Mouse (Mus musculus) adrenal gland (tissue): ENCODE measurements around the gene Tyk2.

Source experiments
- intact Hi-C: fragments of 180-260 bp; cut with DNase I; formaldehyde crosslinking; loops from one replicate; pipeline ENCODE4 v1.15.1; 2025

Gene Tyk2

GRCm38 (mm10) chr9:21117073-21117472, 14.0 kb downstream of the Tyk2 start:
- intact Hi-C loops: no loop called here

- intact Hi-C loops: no loop called here
Measured at GRCm38 (mm10) chr9:21115105-21115504, 15.9 kb downstream of the Tyk2 start.

GRCm38 (mm10) chr9:21114190-21114589, 16.9 kb downstream of the Tyk2 start:
- intact Hi-C loops: no loop called here

DNA sequence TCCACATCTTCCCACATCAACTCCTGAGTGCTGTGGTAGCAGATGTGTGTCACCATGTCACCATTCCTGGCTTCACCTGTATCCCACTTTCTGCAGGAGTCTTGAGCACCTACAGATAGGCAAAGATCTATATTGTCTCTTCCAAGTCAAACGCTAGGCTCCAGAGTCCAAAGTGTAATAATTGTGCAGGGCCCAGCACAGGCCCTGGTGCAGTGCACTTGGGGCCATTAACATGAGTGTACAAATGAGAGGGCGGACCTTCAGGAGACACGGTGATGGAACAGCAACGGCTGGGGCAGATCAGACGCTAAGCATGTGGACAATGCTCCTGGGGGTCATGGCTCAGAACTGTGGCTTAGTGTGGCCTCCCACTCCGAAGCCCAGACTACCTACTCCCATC, 17.3 kb downstream of the Tyk2 start:
- intact Hi-C loops: no loop called here

DNA sequence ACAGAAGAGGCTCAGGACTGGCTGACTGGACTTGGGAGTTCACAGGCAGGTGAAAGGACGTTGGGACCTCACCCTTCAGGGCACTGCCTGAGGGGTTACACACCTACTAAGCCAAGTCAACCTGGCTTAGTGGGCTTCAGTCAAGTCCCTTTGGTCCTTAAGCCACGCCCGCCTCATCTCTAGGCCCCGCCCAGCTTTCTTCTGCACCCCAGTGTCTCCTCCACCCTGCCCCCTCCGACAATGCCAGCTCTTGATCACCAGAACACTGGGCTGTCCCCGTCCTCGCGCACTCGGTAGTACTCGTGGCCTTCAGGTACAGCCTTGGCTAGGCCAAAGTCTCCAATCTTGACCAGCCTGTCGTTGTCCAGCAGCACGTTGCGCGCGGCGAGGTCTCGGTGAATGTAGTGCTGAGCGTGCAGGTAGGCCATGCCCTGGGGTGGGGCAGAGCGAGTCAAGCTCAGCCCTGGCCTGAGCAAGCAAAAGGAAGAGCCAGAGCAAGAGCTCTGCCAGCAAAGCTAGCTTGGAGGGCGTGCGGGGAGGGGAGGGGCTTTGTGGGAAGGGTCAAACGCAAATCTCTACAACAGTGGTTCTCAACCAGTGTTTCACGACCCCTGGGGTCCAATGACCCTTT, 23.3 kb downstream of the Tyk2 start:
- intact Hi-C loops: no loop called here

DNA sequence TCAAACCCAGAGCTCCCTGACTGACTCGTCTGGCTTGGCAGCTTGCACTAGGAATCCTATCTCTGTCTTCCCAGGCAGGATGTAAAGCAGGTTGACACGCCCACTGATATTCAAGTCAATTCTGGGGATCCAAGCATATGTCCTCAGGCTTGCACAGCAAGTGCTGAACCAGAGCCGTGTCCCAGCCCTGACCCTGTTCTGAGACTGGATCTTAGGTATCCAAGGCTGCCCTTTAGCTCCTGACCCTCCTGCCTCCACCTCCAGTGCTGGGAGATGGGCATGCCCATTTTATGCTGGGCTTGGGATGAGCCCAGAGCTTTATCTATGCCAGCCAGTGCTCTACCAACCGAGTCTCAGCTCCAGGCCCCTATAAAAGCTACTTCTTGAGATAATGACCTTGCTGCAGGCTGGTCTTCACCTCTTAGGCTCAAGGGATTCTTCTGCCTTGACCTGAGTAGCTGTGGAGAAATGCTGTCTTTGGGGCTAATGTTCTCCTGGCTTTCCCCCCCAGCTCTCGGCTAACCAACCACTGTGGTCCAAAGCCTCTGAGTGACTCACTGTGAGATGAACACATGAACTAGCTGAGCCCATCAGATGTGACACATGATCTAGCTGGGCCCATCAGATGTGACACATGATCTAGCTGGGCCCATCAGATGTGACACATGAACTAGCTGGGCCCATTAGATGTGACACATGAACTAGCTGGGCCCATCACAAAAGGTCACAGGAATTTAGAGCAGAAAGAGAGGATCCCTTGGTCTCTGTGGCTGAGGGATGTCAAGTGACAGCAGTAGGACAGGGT, 25.1 kb downstream of the Tyk2 start:
- intact Hi-C loops: no loop called here

GRCm38 (mm10) chr9:21104814-21105213, 26.2 kb downstream of the Tyk2 start:
- intact Hi-C loops: no loop called here

DNA sequence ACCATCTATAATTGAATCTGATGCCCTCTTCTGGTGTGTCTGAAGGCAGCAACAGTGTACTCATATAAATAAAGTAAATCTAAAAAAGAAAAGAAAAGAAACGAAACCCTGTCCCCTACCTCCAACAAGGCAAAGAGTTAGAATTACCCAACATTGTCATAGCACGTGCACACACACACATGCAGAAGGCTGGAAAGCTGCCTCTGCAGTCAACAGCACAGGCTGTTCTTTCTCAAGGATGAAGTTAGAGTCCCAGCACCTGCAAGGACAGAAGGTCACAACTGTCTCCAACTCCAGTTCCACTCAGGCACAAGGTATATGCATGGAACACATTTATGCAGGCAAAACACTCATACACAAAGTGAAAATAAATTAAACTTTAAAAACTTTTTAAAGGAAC, 29.0 kb downstream of the Tyk2 start:
- intact Hi-C loops: no loop called here

DNA sequence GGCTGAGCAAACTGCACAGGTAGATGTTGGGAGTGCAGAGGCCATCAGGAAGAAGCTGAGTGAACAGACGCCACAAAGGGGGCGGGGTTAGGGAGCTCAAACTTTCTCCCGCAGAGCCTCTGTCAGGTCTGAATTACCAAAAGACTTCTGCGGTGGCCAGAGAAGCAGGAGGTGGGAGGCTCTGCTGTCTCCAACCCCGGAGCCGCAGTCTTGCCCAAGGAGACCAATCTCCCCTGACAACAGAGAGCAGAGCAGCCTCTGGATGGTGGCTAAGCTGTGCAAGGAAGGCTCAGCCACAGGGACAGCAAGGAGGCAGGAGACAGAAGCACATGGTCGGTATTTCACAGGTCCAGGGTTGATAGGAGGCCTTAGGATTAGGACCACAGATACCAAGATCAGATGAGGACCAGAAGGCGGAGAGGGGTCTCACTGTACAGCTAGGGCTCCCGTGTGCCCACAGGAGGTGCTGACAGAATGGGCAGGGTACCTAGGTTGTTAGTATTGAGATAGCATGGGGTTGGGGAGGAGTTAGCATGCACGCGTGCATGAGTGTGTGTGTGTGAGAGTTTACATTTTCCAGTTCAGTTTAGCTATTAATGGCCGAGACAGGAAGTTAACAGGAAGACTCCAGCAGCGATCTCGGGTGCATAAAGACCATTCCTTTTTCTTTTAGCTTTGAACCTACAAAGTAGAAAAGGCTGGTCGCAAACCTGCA, 30.4 kb downstream of the Tyk2 start:
- intact Hi-C loops: no loop called here

DNA sequence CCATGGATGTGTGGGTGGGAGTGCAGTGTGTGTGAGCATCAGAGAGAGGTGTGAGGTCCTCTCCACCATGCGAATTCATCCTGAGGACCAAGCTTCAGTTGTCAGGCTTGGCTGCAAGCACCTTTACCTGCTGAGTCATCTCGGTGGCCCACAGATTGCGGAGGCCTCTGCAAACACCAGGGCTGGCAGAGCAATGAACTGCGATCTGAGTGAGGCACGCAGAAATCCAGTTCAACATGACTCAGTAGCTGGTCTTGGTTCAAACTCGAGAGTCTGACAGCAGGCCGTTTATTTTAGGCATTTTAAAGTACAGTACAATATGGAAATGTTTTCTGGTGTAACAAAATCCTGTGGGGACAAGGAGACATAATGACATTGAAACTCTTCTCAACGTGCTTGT, 33.2 kb downstream of the Tyk2 start:
- intact Hi-C loops: no loop called here

DNA sequence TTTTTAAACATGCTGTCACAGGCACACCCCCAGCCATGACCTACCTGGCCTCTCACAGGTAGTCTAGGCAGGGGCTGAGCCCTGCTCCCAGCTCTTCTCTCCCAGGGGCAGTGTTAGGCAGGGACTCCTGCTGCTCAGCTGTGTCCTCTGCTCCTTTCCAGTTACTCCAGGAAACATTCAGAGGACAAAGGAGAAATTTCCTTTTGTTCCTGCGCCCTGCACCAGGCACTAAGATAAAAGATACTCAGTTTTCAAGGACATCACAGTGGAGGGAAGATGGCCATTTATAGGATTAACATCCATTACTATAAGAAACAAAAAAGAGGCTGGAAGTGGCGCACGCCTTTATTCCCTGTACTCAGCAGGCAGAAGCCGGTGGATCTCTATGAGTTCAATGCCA, 35.1 kb downstream of the Tyk2 start:
- intact Hi-C loops: no loop called here

- intact Hi-C loops: loop anchor here (5.0 kb wide), 1 partner anchor 34 kb away; no protein-coding TSS in a partner anchor
Measured at GRCm38 (mm10) chr9:21093423-21093822, 37.6 kb downstream of the Tyk2 start.

DNA sequence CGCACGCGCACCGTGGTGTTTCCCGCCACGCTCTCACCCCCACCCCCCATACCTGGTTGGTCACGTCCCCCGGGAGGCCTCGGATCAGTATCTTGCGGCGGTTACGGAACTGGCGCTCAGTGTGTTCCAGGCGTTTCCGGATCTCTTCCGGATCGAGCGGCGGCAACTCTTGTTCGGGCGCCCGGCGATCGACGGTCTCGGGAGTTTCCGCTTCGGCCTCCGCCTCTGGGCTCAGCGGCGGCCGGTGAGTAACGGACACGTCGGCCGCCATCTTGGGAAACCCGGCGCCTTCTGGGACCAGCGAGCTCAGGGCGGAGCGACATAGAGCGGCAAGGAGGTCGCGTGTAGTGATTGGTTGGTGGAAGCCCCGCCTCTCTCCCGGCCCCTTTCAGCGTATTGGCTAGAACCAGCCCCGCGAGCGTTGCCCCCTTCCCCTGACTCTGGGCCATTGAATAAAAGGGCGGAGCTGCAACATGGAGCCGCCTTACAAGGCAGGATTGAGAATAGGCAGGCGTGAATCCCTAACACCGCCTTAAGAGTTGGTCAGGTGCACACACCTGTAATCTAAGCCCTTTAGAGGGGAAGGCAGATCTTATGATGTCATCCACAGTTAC, 39.2 kb downstream of the Tyk2 start, which contains the start of the genes Gm38431 and Raver1:
Gene Gm38431, minus strand, starts transcription at position 291 of the 614 bp plus-strand sequence.
Gene Raver1, minus strand, starts transcription at position 302 of the 614 bp plus-strand sequence.
- intact Hi-C loops: loop anchor here (5.0 kb wide), 1 partner anchor 35 kb away; no protein-coding TSS in a partner anchor

DNA sequence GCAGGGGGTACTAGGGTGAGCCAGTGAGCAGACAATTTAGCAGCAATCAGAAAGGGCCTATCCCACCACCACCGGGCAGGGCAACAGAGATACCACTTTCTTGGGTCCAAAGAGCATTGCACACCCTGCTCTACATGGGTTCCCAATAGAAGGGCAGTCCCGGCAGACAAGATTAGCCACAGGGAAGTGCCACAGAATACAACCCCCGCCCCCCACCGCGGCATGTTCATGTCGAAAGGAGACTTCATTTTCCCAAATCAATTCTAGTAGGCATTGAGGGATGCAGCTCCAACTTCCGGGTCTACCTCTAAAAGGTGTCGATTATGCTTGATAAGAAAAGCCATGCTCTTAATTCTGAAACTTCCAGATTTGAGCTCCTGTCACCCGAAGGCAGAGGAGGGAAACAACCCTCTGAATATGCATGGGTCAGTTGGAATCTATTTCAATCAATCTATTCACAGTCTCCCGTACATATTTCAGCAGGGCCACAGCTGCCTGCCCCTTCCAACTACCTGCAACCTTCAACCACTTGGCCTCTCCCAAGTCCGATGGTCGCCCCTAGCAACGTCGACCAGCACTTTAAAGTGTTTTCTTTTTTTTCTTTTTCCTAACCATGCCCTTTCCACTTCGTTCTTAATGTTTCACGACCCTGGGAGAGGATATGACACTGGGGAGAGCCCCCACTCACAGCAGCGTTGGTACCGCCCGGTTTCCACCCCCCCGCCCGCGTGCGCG, 39.9 kb downstream of the Tyk2 start:
- intact Hi-C loops: loop anchor here (5.0 kb wide), 1 partner anchor 36 kb away; no protein-coding TSS in a partner anchor

DNA sequence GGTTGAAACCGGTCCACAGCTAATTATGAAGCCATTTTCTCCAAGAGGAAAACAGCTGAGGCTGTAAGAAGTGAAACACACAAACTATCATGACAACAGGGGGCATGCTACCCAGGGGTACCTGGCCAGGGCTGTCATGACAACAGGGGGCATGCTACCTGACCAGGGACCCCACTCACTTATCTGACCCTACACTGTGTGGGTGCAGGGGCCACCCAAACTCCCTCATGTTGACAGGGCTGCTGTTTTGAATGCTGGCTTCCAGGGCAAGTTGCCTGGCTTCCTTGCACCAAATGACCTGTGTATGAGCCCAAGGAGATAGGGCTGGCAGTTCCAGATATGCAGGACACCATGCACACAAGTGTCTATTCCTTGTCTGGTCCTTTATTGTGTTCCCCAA, 40.5 kb downstream of the Tyk2 start:
- intact Hi-C loops: loop anchor here (5.0 kb wide), 1 partner anchor 37 kb away; no protein-coding TSS in a partner anchor

DNA sequence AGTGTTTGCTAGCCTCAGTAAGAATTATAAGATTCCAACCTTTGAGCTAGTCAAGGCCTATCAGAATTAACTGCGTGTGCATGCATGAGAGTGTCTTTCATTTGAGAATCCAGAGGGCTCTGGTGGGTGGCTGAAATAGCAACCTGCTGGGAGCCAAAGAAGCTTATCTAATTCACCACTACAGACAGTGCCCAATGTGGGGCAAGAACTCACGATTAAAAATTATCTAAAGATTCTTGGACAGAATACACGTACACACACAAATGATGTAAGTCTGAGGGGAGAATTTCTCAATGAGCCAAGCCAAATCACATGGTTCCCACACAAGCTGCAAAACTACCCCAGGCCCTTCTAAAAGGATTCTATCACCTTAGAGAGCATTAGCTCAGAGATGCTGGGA, 47.7 kb downstream of the Tyk2 start:
- intact Hi-C loops: no loop called here

- intact Hi-C loops: no loop called here
Measured at GRCm38 (mm10) chr9:21081127-21081526, 49.9 kb downstream of the Tyk2 start.

GRCm38 (mm10) chr9:21075625-21076024, 55.4 kb downstream of the Tyk2 start:
- intact Hi-C loops: no loop called here

DNA sequence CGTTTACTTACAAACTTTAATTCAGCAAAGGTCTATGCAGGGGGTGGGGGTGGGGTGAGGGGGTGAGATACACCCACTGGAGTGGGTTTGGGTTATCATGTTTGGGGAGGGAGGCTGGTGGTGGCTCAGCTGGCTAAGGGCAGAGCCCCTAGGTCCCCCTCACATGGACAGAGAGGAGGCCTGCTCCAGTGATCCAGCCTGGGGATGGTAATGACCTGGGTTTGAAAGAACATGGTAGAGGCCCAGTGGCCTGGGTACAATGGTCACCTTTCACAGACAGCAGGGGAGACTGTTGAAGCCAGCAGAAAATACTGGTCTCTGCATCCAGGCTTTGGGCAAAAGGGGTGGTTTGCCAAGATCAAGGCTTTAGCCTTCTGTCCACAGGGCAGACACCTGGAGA, 56.9 kb downstream of the Tyk2 start:
- intact Hi-C loops: no loop called here

DNA sequence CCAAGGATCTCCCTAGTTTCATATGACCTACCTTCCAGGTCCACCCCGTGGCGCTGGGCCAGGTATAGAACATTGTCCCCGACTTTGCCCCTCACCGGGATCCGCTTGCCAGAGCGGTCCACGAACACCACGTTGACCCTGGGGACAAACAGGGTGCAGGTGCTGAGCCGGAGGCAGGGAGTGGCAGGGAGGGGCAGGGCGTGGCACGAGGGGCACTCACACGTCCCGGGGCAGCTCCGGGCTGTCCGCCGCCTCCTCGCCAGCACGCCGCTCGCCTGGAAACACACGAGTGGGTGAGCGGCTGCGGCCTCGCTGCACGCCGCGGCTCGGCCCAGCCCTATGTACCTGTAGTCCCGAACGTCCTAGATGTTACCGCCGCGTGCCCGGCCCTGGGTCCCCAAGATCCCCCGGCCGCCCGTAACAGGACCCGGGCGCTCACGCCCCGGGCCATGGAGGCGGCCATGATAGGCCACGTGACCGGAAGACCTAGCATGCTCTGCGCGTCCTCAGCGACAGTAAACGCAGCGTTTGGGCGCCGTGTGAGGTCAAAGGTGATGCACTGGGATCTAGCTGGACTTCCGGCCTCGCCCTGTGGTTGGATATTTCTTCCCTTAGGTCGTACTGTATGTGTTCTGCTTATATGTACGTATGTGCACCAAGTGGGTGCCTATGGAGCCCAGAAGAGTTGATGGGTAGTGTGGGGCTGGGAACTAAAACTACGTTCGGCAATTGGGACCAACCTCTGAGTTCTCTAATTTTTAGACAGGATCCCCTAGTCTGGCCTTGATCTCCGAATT, 57.8 kb downstream of the Tyk2 start, which contains the start of the genes Gm49373 and Fdx1l:
Gene Gm49373, minus strand, starts transcription at position 53 of the 797 bp plus-strand sequence.
Gene Fdx1l, minus strand, starts transcription at position 571 of the 797 bp plus-strand sequence.
- intact Hi-C loops: no loop called here
